Mouse (Mus musculus): ENCODE results near the gene Ehd4. TPM values are rescaled to one million over a fixed set of nuclear protein-coding genes. Genes with fewer than 3 reads are reported as not detected.

Gene Ehd4
- polyA plus RNA-seq, 1 experiment = 347 TPM

GRCm38 (mm10) chr2:120105861-120106260, 48.5 kb downstream of the Ehd4 start:
- no peak overlapping the region for H3K4me3 ChIP-seq (ENCODE audit: insufficient read depth, low read length)
- TF ChIP-seq CTCF (IDR thresholded peaks at IDR 0.05; ENCODE audit: low read depth, low read length) = no peak
- no peak for TF ChIP-seq POLR2A (IDR thresholded peaks at IDR 0.05; ENCODE audit: borderline replicate concordance, low read depth, low read length)
- H3K27ac ChIP-seq (ENCODE audit: insufficient read depth, low read depth, low read length) = no peak overlapping the region
- H3K4me1 ChIP-seq (ENCODE audit: control insufficient read depth, insufficient read depth, low read length) = peaks cover 25% of the 10 kb centered on the region

DNA sequence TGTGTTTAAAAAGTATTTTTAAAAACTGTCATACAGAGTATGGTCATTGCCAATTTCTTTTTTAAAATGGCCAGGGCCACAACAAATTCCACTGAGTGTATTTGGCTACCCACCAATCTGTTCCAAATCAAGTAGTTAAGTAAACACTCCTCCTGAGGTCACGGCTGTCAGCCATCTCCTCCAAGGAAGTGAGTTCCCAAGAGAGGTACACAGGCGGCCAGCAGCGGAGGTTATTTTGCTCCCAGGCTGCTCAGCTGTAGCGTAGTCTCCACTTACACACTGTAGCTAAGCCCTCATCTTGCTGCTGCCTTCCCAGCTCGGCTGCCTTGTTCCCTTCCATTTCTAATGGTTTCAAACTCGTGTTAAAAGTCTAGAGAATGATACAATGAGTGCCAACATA, 51.5 kb downstream of the Ehd4 start:
- TF ChIP-seq POLR2A (IDR thresholded peaks at IDR 0.05; ENCODE audit: borderline replicate concordance, low read depth, low read length) (no peak), CTCF (IDR thresholded peaks at IDR 0.05; ENCODE audit: low read depth, low read length) (no peak)
- peaks cover 44% of the 10 kb centered on the region for H3K4me1 ChIP-seq (ENCODE audit: control insufficient read depth, insufficient read depth, low read length)
- no peak overlapping the region for H3K27ac ChIP-seq (ENCODE audit: insufficient read depth, low read depth, low read length)
- no peak overlapping the region for H3K4me3 ChIP-seq (ENCODE audit: insufficient read depth, low read length)

GRCm38 (mm10) chr2:120102450-120102849, 52.0 kb downstream of the Ehd4 start:
- Histone ChIP-seq H3K27ac (ENCODE audit: insufficient read depth, low read depth, low read length) (peak overlapping the region; percentile 99), H3K4me3 (ENCODE audit: insufficient read depth, low read length) (no peak overlapping the region), H3K4me1 (ENCODE audit: control insufficient read depth, insufficient read depth, low read length) (peaks cover 46% of the 10 kb centered on the region)
- TF ChIP-seq CTCF (IDR thresholded peaks at IDR 0.05; ENCODE audit: low read depth, low read length) (no peak), POLR2A (IDR thresholded peaks at IDR 0.05; ENCODE audit: borderline replicate concordance, low read depth, low read length) (no peak)

GRCm38 (mm10) chr2:120101961-120102360, 52.4 kb downstream of the Ehd4 start:
- H3K4me3 ChIP-seq (ENCODE audit: insufficient read depth, low read length) = no peak overlapping the region
- peaks cover 51% of the 10 kb centered on the region for H3K4me1 ChIP-seq (ENCODE audit: control insufficient read depth, insufficient read depth, low read length)
- H3K27ac ChIP-seq (ENCODE audit: insufficient read depth, low read depth, low read length) = peak overlapping the region; percentile 99

GRCm38 (mm10) chr2:120099886-120100285, 54.5 kb downstream of the Ehd4 start:
- Histone ChIP-seq H3K4me3 (ENCODE audit: insufficient read depth, low read length) (no peak overlapping the region), H3K4me1 (ENCODE audit: control insufficient read depth, insufficient read depth, low read length) (peaks cover 68% of the 10 kb centered on the region), H3K27ac (ENCODE audit: insufficient read depth, low read depth, low read length) (peak overlapping the region; percentile 99)
- no peak for TF ChIP-seq POLR2A (IDR thresholded peaks at IDR 0.05; ENCODE audit: borderline replicate concordance, low read depth, low read length)
- no peak for TF ChIP-seq CTCF (IDR thresholded peaks at IDR 0.05; ENCODE audit: low read depth, low read length)

More at GRCm38 (mm10) chr2:120101961-120102360, 52.4 kb downstream of the Ehd4 start:
- TF ChIP-seq POLR2A (IDR thresholded peaks at IDR 0.05; ENCODE audit: borderline replicate concordance, low read depth, low read length) (no peak), CTCF (IDR thresholded peaks at IDR 0.05; ENCODE audit: low read depth, low read length) (no peak)

GRCm38 (mm10) chr2:120099263-120099662, 55.1 kb downstream of the Ehd4 start:
- H3K4me3 ChIP-seq (ENCODE audit: insufficient read depth, low read length) = no peak overlapping the region
- peaks cover 70% of the 10 kb centered on the region for H3K4me1 ChIP-seq (ENCODE audit: control insufficient read depth, insufficient read depth, low read length)
- no peak for TF ChIP-seq CTCF (IDR thresholded peaks at IDR 0.05; ENCODE audit: low read depth, low read length)
- TF ChIP-seq POLR2A (IDR thresholded peaks at IDR 0.05; ENCODE audit: borderline replicate concordance, low read depth, low read length) = no peak
- peak overlapping the region; percentile 99 for H3K27ac ChIP-seq (ENCODE audit: insufficient read depth, low read depth, low read length)

GRCm38 (mm10) chr2:120098781-120099202, 55.6 kb downstream of the Ehd4 start:
- Histone ChIP-seq H3K4me1 (ENCODE audit: control insufficient read depth, insufficient read depth, low read length) (peaks cover 72% of the 10 kb centered on the region), H3K4me3 (ENCODE audit: insufficient read depth, low read length) (no peak overlapping the region), H3K27ac (ENCODE audit: insufficient read depth, low read depth, low read length) (peak overlapping the region; percentile 99)
- TF ChIP-seq POLR2A (IDR thresholded peaks at IDR 0.05; ENCODE audit: borderline replicate concordance, low read depth, low read length) (no peak), CTCF (IDR thresholded peaks at IDR 0.05; ENCODE audit: low read depth, low read length) (no peak)

DNA sequence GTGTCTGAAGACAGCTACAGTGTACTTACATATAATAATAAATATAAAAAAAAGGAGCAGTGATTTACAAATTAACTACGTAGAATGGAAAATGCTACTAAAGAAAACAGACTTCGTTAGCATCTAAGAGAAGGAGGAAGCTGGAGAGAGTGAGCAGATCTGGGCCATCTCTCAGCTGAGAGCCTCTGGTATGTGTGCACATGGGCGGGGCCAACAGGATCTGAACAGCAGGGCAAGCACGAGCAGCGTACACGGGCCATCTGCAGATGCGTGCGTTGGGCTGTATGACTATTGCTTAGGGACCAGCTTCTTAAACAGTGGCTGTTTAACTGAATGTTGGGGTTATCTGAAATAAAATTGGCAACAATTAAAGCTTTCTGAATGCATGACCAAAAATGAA, 56.5 kb downstream of the Ehd4 start:
- Histone ChIP-seq H3K27ac (ENCODE audit: insufficient read depth, low read depth, low read length) (peak overlapping the region; percentile 99), H3K4me3 (ENCODE audit: insufficient read depth, low read length) (no peak overlapping the region), H3K4me1 (ENCODE audit: control insufficient read depth, insufficient read depth, low read length) (peaks cover 76% of the 10 kb centered on the region)
- TF ChIP-seq CTCF (IDR thresholded peaks at IDR 0.05; ENCODE audit: low read depth, low read length) (no peak), POLR2A (IDR thresholded peaks at IDR 0.05; ENCODE audit: borderline replicate concordance, low read depth, low read length) (no peak)

- Histone ChIP-seq H3K27ac (ENCODE audit: insufficient read depth, low read depth, low read length) (peak overlapping the region; percentile 99), H3K4me3 (ENCODE audit: insufficient read depth, low read length) (no peak overlapping the region), H3K4me1 (ENCODE audit: control insufficient read depth, insufficient read depth, low read length) (peaks cover 66% of the 10 kb centered on the region)
- TF ChIP-seq POLR2A (IDR thresholded peaks at IDR 0.05; ENCODE audit: borderline replicate concordance, low read depth, low read length) = no peak
- TF ChIP-seq CTCF (IDR thresholded peaks at IDR 0.05; ENCODE audit: low read depth, low read length) = no peak
Observed at GRCm38 (mm10) chr2:120096711-120097110, 57.7 kb downstream of the Ehd4 start.

DNA sequence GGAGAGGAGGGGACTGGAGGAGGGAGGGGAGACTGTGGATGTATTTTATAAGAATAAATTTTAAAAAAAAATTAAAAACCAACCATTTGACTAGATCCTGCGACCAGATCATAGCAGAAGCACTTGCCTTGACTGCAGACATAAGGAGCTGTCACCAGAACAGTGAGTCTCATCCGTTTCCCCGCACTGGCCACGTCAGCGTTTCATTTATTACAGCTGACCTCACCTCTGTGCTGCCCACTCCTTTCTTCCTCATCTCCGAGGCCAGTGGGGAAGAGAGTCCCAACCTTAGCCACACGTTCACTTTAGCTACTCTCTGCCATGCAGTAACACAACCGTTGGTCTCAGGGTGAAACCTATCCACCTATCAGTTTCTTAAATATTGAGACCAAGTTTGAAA, 58.2 kb downstream of the Ehd4 start:
- peaks cover 61% of the 10 kb centered on the region for H3K4me1 ChIP-seq (ENCODE audit: control insufficient read depth, insufficient read depth, low read length)
- TF ChIP-seq CTCF (IDR thresholded peaks at IDR 0.05; ENCODE audit: low read depth, low read length) (no peak), POLR2A (IDR thresholded peaks at IDR 0.05; ENCODE audit: borderline replicate concordance, low read depth, low read length) (no peak)
- no peak overlapping the region for H3K4me3 ChIP-seq (ENCODE audit: insufficient read depth, low read length)
- peak overlapping the region; percentile 99 for H3K27ac ChIP-seq (ENCODE audit: insufficient read depth, low read depth, low read length)

GRCm38 (mm10) chr2:120095171-120095570, 59.2 kb downstream of the Ehd4 start:
- peak overlapping the region; percentile 18; the same call in 1 of the 2 replicates for H3K27ac ChIP-seq (ENCODE audit: insufficient read depth, low read depth, low read length)
- H3K4me1 ChIP-seq (ENCODE audit: control insufficient read depth, insufficient read depth, low read length) = peaks cover 51% of the 10 kb centered on the region
- TF ChIP-seq CTCF (IDR thresholded peaks at IDR 0.05; ENCODE audit: low read depth, low read length) = peak; percentile 14; the same call in 1 of the 2 replicates
- no peak for TF ChIP-seq POLR2A (IDR thresholded peaks at IDR 0.05; ENCODE audit: borderline replicate concordance, low read depth, low read length)
- H3K4me3 ChIP-seq (ENCODE audit: insufficient read depth, low read length) = no peak overlapping the region

Measured in bone marrow macrophage, adult 2 months (primary cell).